In the genomic region with DNA sequence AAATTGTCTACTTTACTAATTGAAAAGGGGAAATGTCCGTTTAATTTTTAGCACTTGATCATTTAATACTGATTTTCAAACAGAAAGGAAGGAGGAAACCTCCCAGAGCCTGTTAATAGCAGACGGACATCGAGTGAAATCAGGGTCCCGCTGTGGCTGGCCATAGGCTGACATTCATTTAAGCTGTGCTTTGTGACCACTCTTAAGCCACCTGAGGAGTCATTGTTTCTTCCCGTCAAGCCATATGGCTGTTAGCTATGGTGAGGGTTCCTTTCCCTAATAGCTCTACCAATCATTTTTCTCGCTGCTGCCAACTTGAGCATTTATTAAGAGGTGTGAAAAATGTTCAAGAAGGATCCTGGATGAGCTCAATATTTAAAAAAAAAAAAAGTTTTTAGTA, we compare ENCODE assay signal across 22 mouse cellular contexts.
A peak's percentile ranks its signal among the peaks of the same experiment; 100 is the strongest.
DNase-seq lines count a peak whose midpoint lies in the region; ATAC-seq lines count a peak whose summit lies in the region.
"Had no signal": no experiment of that assay in that cellular context is flagged by ENCODE, and none has a peak within 500 bp of the region (broad histone marks: within the 10 kb centered on the region; RNA-seq: fewer than 3 reads in every experiment).

No protein-coding gene starts in this region.

- H3K4me2 ChIP-seq in hindbrain, embryonic 11.5 days (replicated peaks; ENCODE audit: low read depth, low read length) = no peak overlapping the region
- no peak overlapping the region for H3K4me2 ChIP-seq in hindbrain, embryonic 13.5 days
- H3K4me2 ChIP-seq in midbrain, embryonic 14.5 days (ENCODE audit: low read length) = no peak overlapping the region
- H3K4me2 ChIP-seq in midbrain, embryonic 16.5 days (ENCODE audit: low read length) = no peak overlapping the region
- H3K4me2 ChIP-seq: embryonic facial prominence, embryonic 13.5 days; heart, embryonic 13.5 days; hindbrain, embryonic 14.5 days had no signal

- DNase-seq in embryo, embryonic 10 days (ENCODE audit: low spot score) = peak; percentile 22
- no peak for DNase-seq in embryo, embryonic 9.5 days (ENCODE audit: extremely low spot score)
- peak; percentile 9 for DNase-seq in hindbrain, embryonic 11.5 days (ENCODE audit: low spot score)
- DNase-seq in midbrain, embryonic 14.5 days = peak; percentile 6
- DNase-seq in embryo, embryonic 10.5 days (ENCODE audit: low spot score) = peak; percentile 27
- DNase-seq in spleen, postnatal 14 days (ENCODE audit: low spot score in 2 of 2) = no peak
- DNase-seq: adrenal gland, postnatal 10 days; B cell, adult 2 months; cerebellum, adult 11-12 months; cerebellum, adult 9-11 months; cerebellum, postnatal 36 days; gastrocnemius, adult 2 months; gastrocnemius, postnatal 25 days; heart, postnatal 36 days had no signal

- no peak overlapping the region for H3K9ac ChIP-seq in hindbrain, embryonic 11.5 days (ENCODE audit: low read depth, low read length)
- H3K9ac ChIP-seq in hindbrain, embryonic 13.5 days = no peak overlapping the region
- H3K9ac ChIP-seq in midbrain, embryonic 14.5 days (replicated peaks; ENCODE audit: low read length) = no peak overlapping the region
- H3K9ac ChIP-seq in midbrain, embryonic 16.5 days (ENCODE audit: low read depth, low read length) = no peak overlapping the region
- H3K9ac ChIP-seq: embryonic facial prominence, embryonic 13.5 days; heart, embryonic 13.5 days; hindbrain, embryonic 14.5 days had no signal

- no peak overlapping the region for H3K4me3 ChIP-seq in hindbrain, embryonic 11.5 days (ENCODE audit: low read depth, low read length)
- H3K4me3 ChIP-seq in hindbrain, embryonic 13.5 days = no peak overlapping the region
- no peak overlapping the region for H3K4me3 ChIP-seq in midbrain, embryonic 14.5 days (replicated peaks; ENCODE audit: low read depth, low read length)
- H3K4me3 ChIP-seq in midbrain, embryonic 16.5 days (ENCODE audit: low read depth, low read length) = no peak overlapping the region
- H3K4me3 ChIP-seq: embryonic facial prominence, embryonic 13.5 days; gastrocnemius, adult 2 months; heart, embryonic 13.5 days had no signal

- peak; percentile 54; the same call in 1 of the 2 replicates for ATAC-seq in hindbrain, embryonic 11.5 days (ENCODE audit: low FRiP score)
- ATAC-seq in hindbrain, embryonic 13.5 days (ENCODE audit: low FRiP score) = no peak
- no peak for ATAC-seq in midbrain, embryonic 14.5 days (ENCODE audit: low FRiP score, low TSS enrichment)
- no peak for ATAC-seq in midbrain, embryonic 16.5 days
- ATAC-seq: CD4-positive, CD25-positive, alpha-beta regulatory T cell, adult 4 months; intestine, embryonic 16.5 days had no signal

- no peaks in the 10 kb centered on the region for H3K27me3 ChIP-seq in hindbrain, embryonic 11.5 days (ENCODE audit: control insufficient read depth, insufficient read depth, low read length)
- no peaks in the 10 kb centered on the region for H3K27me3 ChIP-seq in hindbrain, embryonic 13.5 days
- no peaks in the 10 kb centered on the region for H3K27me3 ChIP-seq in midbrain, embryonic 14.5 days (ENCODE audit: control insufficient read depth, insufficient read depth, low read length)
- no peaks in the 10 kb centered on the region for H3K27me3 ChIP-seq in midbrain, embryonic 16.5 days (ENCODE audit: control insufficient read depth, insufficient read depth, low read depth, low read length)
- H3K27me3 ChIP-seq: embryonic facial prominence, embryonic 13.5 days; heart, embryonic 13.5 days had no signal

- H3K27ac ChIP-seq in hindbrain, embryonic 11.5 days (ENCODE audit: low read depth, low read length) = no peak overlapping the region
- H3K27ac ChIP-seq in hindbrain, embryonic 13.5 days = no peak overlapping the region
- H3K27ac ChIP-seq in midbrain, embryonic 14.5 days (replicated peaks; ENCODE audit: low read depth, low read length) = no peak overlapping the region
- H3K27ac ChIP-seq in midbrain, embryonic 16.5 days (ENCODE audit: low read length) = no peak overlapping the region
- H3K27ac ChIP-seq: embryonic facial prominence, embryonic 13.5 days; gastrocnemius, adult 2 months; heart, embryonic 13.5 days; hindbrain, embryonic 14.5 days had no signal

- WGBS in hindbrain, embryonic 11.5 days = 45% methylated on average over 6 of the region's 6 CpGs
- WGBS in hindbrain, embryonic 13.5 days = 29% methylated on average over 6 of the region's 6 CpGs
- 18% methylated on average over 6 of the region's 6 CpGs for WGBS in midbrain, embryonic 14.5 days
- 16% methylated on average over 6 of the region's 6 CpGs for WGBS in midbrain, embryonic 16.5 days

- no peaks in the 10 kb centered on the region for H3K36me3 ChIP-seq in hindbrain, embryonic 11.5 days (ENCODE audit: control insufficient read depth, insufficient read depth, low read length)
- no peaks in the 10 kb centered on the region for H3K36me3 ChIP-seq in hindbrain, embryonic 13.5 days
- H3K36me3 ChIP-seq in midbrain, embryonic 14.5 days (ENCODE audit: control insufficient read depth, insufficient read depth, low read length) = no peaks in the 10 kb centered on the region
- H3K36me3 ChIP-seq in midbrain, embryonic 16.5 days (ENCODE audit: control insufficient read depth, insufficient read depth, low read length) = no peaks in the 10 kb centered on the region
- H3K36me3 ChIP-seq: embryonic facial prominence, embryonic 13.5 days; G1E; heart, embryonic 13.5 days had no signal

- no peaks in the 10 kb centered on the region for H3K9me3 ChIP-seq in hindbrain, embryonic 11.5 days (ENCODE audit: control insufficient read depth, low read length)
- no peaks in the 10 kb centered on the region for H3K9me3 ChIP-seq in hindbrain, embryonic 13.5 days
- no peaks in the 10 kb centered on the region for H3K9me3 ChIP-seq in midbrain, embryonic 14.5 days (ENCODE audit: control insufficient read depth, low read length)
- no peaks in the 10 kb centered on the region for H3K9me3 ChIP-seq in midbrain, embryonic 16.5 days (replicated peaks; ENCODE audit: control insufficient read depth, low read length, poor library complexity, severe bottlenecking)
- H3K9me3 ChIP-seq: embryonic facial prominence, embryonic 13.5 days; heart, embryonic 13.5 days had no signal

- H3K4me1 ChIP-seq in hindbrain, embryonic 11.5 days (replicated peaks; ENCODE audit: control insufficient read depth, insufficient read depth, low read length) = no peaks in the 10 kb centered on the region
- no peaks in the 10 kb centered on the region for H3K4me1 ChIP-seq in hindbrain, embryonic 13.5 days (replicated peaks)
- H3K4me1 ChIP-seq in midbrain, embryonic 14.5 days (ENCODE audit: control insufficient read depth, insufficient read depth, low read length) = no peaks in the 10 kb centered on the region
- no peaks in the 10 kb centered on the region for H3K4me1 ChIP-seq in midbrain, embryonic 16.5 days (ENCODE audit: control insufficient read depth, insufficient read depth, low read length)
- H3K4me1 ChIP-seq: embryonic facial prominence, embryonic 13.5 days had no signal

Comparison
In these comparisons a context has a peak if more than half of its experiments do, and no peak if none do; other contexts are left out.
1. DNase-seq: peak in embryo, embryonic 10 days (single experiment), hindbrain, embryonic 11.5 days (single experiment), midbrain, embryonic 14.5 days (single experiment) and embryo, embryonic 10.5 days (single experiment); none in embryo, embryonic 9.5 days (single experiment) and spleen, postnatal 14 days (0 of 2).